Mouse (Mus musculus) hindbrain, embryonic 11.5 days (tissue): ENCODE measurements around the gene Gtf2ird1. TPM values are rescaled to one million over a fixed set of nuclear protein-coding genes. Genes with fewer than 3 reads are reported as not detected.

Experiments
- ATAC-seq: fragments of 200-750 bp; cut with Nextera tagmentation; 2 replicates; pipeline ENCODE4 v1.8.0; 2017; ENCODE audit warnings: mild to moderate bottlenecking, moderate TSS enrichment, moderate library complexity; ENCODE audit not compliant: low FRiP score
- DNase-seq: peaks from one replicate; pipeline ENCODE4 v3.0.0-alpha.2; 2015; ENCODE audit warnings: low spot score
- H3K27ac ChIP-seq: fragments of 300-500 bp; sonication (generic); 2 replicates; pipeline ENCODE4 v1.5.1; 2014; ENCODE audit warnings: mild to moderate bottlenecking, low read depth, low read length
- H3K27me3 ChIP-seq: fragments of 300-500 bp; sonication (generic); 2 replicates; pipeline ENCODE4 v1.6.1; 2014; ENCODE audit warnings: mild to moderate bottlenecking, low read length, moderate library complexity, mixed read lengths; ENCODE audit not compliant: control insufficient read depth, insufficient read depth
- H3K36me3 ChIP-seq: fragments of 300-500 bp; sonication (generic); 2 replicates; pipeline ENCODE4 v1.6.1; 2014; ENCODE audit warnings: mild to moderate bottlenecking, low read length, moderate library complexity, mixed read lengths; ENCODE audit not compliant: control insufficient read depth, insufficient read depth
- H3K4me1 ChIP-seq: fragments of 300-500 bp; sonication (generic); replicated peaks from 2 replicates; pipeline ENCODE4 v1.6.1; 2014; ENCODE audit warnings: low read length, mixed read lengths; ENCODE audit not compliant: control insufficient read depth, insufficient read depth
- H3K4me2 ChIP-seq: fragments of 300-500 bp; sonication (generic); replicated peaks from 2 replicates; pipeline ENCODE4 v1.6.1; 2014; ENCODE audit warnings: mild to moderate bottlenecking, low read depth, low read length
- H3K4me3 ChIP-seq: fragments of 300-500 bp; sonication (generic); 2 replicates; pipeline ENCODE4 v1.5.1; 2014; ENCODE audit warnings: low read depth, low read length
- H3K9ac ChIP-seq: fragments of 300-500 bp; sonication (generic); 2 replicates; pipeline ENCODE4 v1.6.1; 2014; ENCODE audit warnings: low read depth, low read length
- H3K9me3 ChIP-seq: fragments of 300-500 bp; sonication (generic); 2 replicates; pipeline ENCODE4 v1.6.1; 2016; ENCODE audit warnings: low read length; ENCODE audit not compliant: control insufficient read depth
- WGBS: fragments of 180-500 bp; shearing (Covaris S2); extraction: QIAGEN DNeasy Blood & Tissue Kit; methylation state at CpG from one replicate; pipeline ENCODE4 v1.1.7; 2014; 5-methylcytosine and 5-hydroxymethylcytosine counted together
- polyA plus RNA-seq: library from polyadenylated mRNA; unstranded; fragments of >200 nt; fragmentation: Nextera tagmentation; extraction: Ambion mirVana; gene quantifications from 2 replicates; pipeline ENCODE4 v1.2.1, GENCODE M21; 2014

Gtf2ird1 gene
- polyA plus RNA-seq, 1 experiment from 2014 or later: 69.3 TPM

DNA sequence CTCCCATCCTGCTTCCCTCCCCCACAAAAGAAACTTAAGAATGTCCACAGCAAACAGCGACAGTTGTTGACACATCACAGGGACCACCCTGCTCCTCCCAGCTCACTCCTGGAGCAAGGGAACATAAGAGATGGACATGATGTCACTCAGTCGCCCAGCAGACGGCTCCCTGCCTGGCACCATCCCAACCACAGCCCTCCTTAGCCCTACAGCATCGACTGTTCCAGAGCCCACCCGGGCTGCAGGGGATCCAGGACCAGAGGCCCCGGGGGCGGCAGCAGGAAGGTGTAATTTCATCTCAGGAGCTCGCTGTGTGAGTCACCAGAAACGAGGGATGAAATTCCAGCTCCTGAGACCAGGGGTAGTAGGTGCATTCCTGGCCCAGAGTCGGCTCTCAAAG lies 10.6 kb downstream of the Gtf2ird1 start:
- H3K4me2 ChIP-seq: no peak overlapping the region
- no peak overlapping the region for H3K9ac ChIP-seq
- 0 out of 2 replicates have a peak, but pooled peaks cover 3% of the 10 kb centered on the region for H3K4me1 ChIP-seq
- DNase-seq (no peak), ATAC-seq (no peak)
- no peaks in the 10 kb centered on the region for H3K9me3 ChIP-seq
- H3K36me3 ChIP-seq: peaks cover 6% of the 10 kb centered on the region
- no peaks in the 10 kb centered on the region for H3K27me3 ChIP-seq
- 66% methylated on average over 10 of the region's 10 CpGs for WGBS
- H3K27ac ChIP-seq: no peak overlapping the region
- H3K4me3 ChIP-seq: no peak overlapping the region

DNA sequence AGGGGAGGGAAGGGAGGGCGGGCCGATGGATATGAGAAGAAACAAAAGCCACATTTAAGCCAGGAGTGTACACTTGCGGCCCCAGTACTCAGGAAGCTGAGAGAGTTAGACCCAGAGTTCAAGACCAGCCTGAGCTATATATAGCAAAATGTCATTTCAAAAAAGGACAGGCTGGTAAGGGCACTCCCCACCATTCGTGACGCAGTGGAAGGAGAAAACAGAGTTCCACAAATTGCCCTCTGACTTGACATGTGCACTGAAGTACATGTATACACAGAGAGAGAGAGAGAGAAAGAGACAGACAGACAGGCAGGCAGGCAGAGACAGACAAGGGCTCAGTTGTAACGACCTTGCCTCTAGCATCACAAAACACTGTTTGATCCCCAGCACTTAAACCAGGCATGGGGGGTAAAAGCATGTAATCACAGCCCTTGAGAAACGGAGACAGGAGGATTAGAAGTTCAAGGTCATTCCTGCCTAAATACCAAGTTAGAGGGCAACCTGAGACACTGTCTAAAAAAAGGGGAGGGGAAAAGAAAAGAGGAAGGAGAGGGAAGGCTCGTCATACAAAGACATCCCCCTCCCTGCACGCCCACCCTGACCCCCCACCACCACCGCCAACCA lies 11.2 kb downstream of the Gtf2ird1 start:
- no peaks in the 10 kb centered on the region for H3K9me3 ChIP-seq
- H3K4me1 ChIP-seq: 0 out of 2 replicates have a peak, but pooled peaks cover 3% of the 10 kb centered on the region
- 73% methylated on average over 10 of the region's 10 CpGs for WGBS
- H3K9ac ChIP-seq: no peak overlapping the region
- DNase-seq: no peak
- H3K27ac ChIP-seq: no peak overlapping the region
- no peak overlapping the region for H3K4me2 ChIP-seq
- no peaks in the 10 kb centered on the region for H3K27me3 ChIP-seq
- H3K36me3 ChIP-seq: peaks cover 6% of the 10 kb centered on the region
- ATAC-seq: no peak
- H3K4me3 ChIP-seq: no peak overlapping the region

DNA sequence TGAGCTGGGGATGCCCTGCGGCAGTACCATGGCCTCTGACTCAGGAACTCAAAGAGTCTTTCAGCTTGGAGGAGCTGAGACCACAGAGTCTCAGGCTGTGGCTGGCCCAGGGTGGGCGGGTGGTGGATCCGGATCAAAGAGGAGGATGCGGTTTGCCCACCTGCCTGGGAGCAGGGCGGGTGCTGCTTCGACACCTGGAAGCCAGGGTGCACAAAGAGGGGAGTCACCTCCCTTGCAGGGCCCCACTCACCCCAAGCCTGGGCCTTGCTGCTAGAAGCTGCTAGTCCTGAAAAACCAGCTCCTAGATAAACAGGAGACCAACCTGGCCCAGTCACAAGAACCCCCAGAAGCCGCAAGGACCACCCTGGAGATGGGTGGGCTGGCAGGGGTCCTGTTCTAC lies 12.0 kb downstream of the Gtf2ird1 start:
- Histone ChIP-seq H3K9me3 (no peaks in the 10 kb centered on the region), H3K9ac (no peak overlapping the region), H3K36me3 (peaks cover 6% of the 10 kb centered on the region), H3K4me3 (no peak overlapping the region), H3K4me2 (no peak overlapping the region), H3K27me3 (no peaks in the 10 kb centered on the region), H3K27ac (no peak overlapping the region), H3K4me1 (0 out of 2 replicates have a peak, but pooled peaks cover 3% of the 10 kb centered on the region)
- DNase-seq (no peak), ATAC-seq (no peak)
- WGBS: 90% methylated on average over 7 of the region's 7 CpGs

DNA sequence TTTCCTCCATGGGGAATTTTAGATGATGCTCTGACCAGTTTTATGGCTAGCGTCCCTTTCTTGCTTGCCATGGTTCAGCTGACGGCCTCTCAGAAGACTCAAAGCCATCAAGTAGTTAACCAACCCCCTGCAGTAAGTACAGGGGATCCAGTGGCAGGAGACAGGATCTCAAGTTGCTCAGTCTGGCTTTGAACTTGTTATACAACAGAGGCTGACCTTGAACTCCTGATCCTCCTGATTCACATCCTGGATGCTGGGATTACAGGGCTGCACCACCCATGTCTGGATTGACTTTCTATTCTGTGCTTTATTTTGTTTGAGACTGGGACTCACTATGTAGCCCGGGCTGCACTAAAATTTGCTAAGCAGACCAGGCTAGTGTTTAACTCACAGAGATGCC lies 14.4 kb downstream of the Gtf2ird1 start:
- 88% methylated on average over 3 of the region's 3 CpGs for WGBS
- Histone ChIP-seq H3K9ac (no peak overlapping the region), H3K9me3 (no peaks in the 10 kb centered on the region), H3K4me3 (no peak overlapping the region), H3K27ac (no peak overlapping the region), H3K36me3 (peaks cover 6% of the 10 kb centered on the region), H3K4me2 (no peak overlapping the region), H3K27me3 (no peaks in the 10 kb centered on the region), H3K4me1 (0 out of 2 replicates have a peak, but pooled peaks cover 3% of the 10 kb centered on the region)
- DNase-seq (no peak), ATAC-seq (no peak)

DNA sequence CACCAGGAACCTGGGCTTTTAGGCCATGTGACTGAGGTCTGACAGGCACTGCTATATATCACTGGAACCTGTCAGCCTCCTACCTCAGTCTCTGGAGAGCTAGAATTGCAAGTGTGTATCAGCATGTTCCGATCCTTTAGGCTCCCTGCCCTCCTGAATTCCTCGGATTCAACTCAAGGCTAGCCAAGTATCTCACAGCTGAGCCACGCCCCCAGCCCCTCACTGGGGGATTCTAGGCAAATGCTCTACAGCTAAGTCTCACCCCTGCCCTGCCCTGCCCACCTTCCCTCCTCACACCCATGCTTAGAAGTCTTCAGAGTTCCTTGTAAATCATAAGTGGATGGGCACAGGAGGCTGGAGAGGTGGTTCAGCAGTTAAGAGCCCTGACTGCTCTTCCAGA lies 15.4 kb downstream of the Gtf2ird1 start:
- Histone ChIP-seq H3K4me3 (no peak overlapping the region), H3K9me3 (no peaks in the 10 kb centered on the region), H3K4me1 (0 out of 2 replicates have a peak, but pooled peaks cover 3% of the 10 kb centered on the region), H3K36me3 (peaks cover 6% of the 10 kb centered on the region), H3K27ac (no peak overlapping the region), H3K4me2 (no peak overlapping the region), H3K27me3 (no peaks in the 10 kb centered on the region), H3K9ac (no peak overlapping the region)
- WGBS: 78% methylated on average over 3 of the region's 3 CpGs
- DNase-seq (no peak), ATAC-seq (no peak)

DNA sequence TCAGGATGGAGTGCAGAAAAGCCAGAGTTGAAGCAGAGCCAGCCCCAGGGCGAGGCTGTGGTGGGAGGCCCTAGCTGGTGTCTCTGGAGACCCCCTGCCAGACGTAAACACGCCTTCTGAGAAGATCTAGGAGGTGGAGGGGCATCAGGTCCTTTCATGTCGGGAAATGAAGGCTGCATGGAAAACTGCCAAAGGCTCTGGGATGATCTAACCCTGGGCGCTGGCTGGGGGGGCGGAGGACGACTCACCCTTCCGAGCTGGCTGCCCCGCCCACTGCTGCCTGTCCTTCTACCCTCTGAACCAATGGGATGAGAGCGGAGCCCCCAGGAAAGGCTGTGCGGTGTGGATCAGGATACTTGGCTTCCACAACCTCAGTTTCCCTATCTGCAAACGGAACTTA lies 16.4 kb downstream of the Gtf2ird1 start:
- Histone ChIP-seq H3K4me3 (no peak overlapping the region), H3K36me3 (peaks cover 6% of the 10 kb centered on the region), H3K4me1 (no peaks in the 10 kb centered on the region), H3K27ac (no peak overlapping the region), H3K9me3 (no peaks in the 10 kb centered on the region), H3K4me2 (no peak overlapping the region), H3K27me3 (no peaks in the 10 kb centered on the region), H3K9ac (no peak overlapping the region)
- ATAC-seq (no peak), DNase-seq (no peak)
- 87% methylated on average over 12 of the region's 12 CpGs for WGBS

DNA sequence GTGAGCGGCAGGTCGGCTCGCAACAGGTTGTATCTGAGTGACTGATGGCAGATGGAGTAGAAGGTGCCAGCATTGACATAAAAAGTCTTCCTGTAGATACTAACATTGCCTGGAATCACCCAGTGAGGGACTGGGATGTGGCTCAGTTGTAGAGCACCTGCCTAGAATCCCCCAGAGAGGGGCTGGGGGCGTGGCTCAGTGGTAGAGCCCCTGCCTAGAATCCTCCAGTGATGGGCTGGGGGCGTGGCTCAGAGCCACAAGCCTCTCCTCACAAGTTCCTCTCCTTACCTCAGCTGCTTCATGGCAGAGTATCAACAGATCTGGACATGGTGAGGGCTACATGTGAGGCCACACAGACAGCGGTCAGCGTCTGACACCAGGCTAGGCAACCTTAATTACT lies 17.0 kb downstream of the Gtf2ird1 start:
- Histone ChIP-seq H3K4me2 (no peak overlapping the region), H3K9ac (no peak overlapping the region), H3K4me1 (no peaks in the 10 kb centered on the region), H3K36me3 (peaks cover 6% of the 10 kb centered on the region), H3K4me3 (no peak overlapping the region), H3K27me3 (no peaks in the 10 kb centered on the region), H3K27ac (no peak overlapping the region), H3K9me3 (no peaks in the 10 kb centered on the region)
- no peak for DNase-seq
- ATAC-seq: no peak
- WGBS: 99% methylated on average over 7 of the region's 7 CpGs

DNA sequence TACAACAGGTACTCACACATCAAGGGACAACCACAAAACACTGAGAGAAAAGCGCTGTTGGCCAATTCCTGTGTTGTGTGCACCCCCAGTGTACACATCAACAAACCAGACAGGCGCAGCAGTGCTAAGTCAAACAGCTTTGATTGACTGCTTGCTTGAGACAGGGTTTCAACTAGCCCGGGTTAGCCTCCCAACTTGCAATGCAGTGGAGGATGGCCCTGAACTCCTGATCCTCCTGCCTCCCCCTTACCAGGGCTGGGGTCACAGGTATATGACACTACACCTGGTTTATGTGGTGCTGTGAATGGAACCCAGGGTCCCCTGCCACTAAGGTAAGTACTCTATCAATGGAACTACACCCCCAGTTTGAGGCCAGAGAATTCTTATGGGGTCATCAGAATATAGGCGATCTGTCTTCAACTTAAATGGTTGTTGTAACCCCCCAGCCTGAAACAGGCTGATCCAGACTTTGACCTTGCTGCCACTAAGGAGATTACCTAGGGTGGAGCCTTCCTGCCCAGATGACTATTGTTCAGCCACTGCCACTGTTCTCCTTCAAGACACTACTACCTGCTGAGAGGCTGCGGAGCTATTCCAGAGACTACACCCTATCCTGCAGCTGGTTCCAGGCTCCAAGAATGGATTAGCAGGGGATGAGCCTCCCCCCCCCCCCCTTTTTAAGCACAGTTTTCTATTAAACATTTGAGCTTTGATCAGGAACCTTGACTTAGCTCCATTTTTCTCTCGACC lies 17.7 kb downstream of the Gtf2ird1 start:
- Histone ChIP-seq H3K27ac (no peak overlapping the region), H3K4me1 (no peaks in the 10 kb centered on the region), H3K9me3 (no peaks in the 10 kb centered on the region), H3K27me3 (no peaks in the 10 kb centered on the region), H3K9ac (no peak overlapping the region), H3K4me3 (no peak overlapping the region), H3K36me3 (peaks cover 6% of the 10 kb centered on the region), H3K4me2 (no peak overlapping the region)
- no peak for DNase-seq
- ATAC-seq: no peak
- 95% methylated on average over 6 of the region's 6 CpGs for WGBS

DNA sequence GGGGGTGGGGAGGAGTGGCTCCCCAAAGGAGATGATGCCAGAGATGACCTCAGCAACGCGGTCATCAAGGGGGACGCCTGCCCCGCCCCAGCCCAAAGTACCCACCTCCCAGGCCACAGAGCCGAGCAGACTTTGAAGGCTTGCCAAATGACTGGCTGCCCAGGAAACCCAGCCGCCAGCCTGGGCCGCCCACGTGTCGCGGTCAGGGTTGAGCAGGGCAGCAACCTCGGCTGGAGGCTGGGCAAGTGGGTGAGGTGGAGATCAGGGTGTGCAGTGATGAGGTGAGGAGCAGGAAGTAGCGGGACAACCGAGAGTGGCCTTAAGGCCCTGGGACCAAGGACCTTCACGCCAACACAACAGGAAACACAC lies 19.1 kb downstream of the Gtf2ird1 start:
- no peaks in the 10 kb centered on the region for H3K4me1 ChIP-seq
- H3K9ac ChIP-seq: no peak overlapping the region
- no peaks in the 10 kb centered on the region for H3K27me3 ChIP-seq
- no peak overlapping the region for H3K4me3 ChIP-seq
- 93% methylated on average over 14 of the region's 14 CpGs for WGBS
- no peak for ATAC-seq
- H3K9me3 ChIP-seq: no peaks in the 10 kb centered on the region
- H3K4me2 ChIP-seq: no peak overlapping the region
- peaks cover 6% of the 10 kb centered on the region for H3K36me3 ChIP-seq
- H3K27ac ChIP-seq: no peak overlapping the region
- DNase-seq: no peak
